Mouse (Mus musculus) MEL (cell line): Measurements from ENCODE around the gene Gata2. TPM values are rescaled to one million over a fixed set of nuclear protein-coding genes. Genes with fewer than 3 reads are reported as not detected.

Experiments
- DNase-seq: peaks from one replicate; pipeline ENCODE4 v3.0.0; 2011; ENCODE audit warnings: low read depth, low spot score
- H3K27ac ChIP-seq: 2 replicates; pipeline ENCODE4 v1.5.1; 2012; ENCODE audit warnings: low read depth, mild to moderate bottlenecking, control low read depth, low read length, moderate library complexity; ENCODE audit not compliant: control insufficient read depth
- H3K27me3 ChIP-seq, 2 experiments: fragments of 150-350 bp in 1 of 2; sonication (generic) in 1 of 2; 2 replicates each; pipeline ENCODE4 v1.6.1; 2012; ENCODE audit warnings: low read length in 2 of 2, mild to moderate bottlenecking in 2 of 2, improper control_type of control experiment in 1 of 2, moderate library complexity in 1 of 2; ENCODE audit not compliant: insufficient read depth in 2 of 2, control insufficient read depth in 1 of 2
- H3K36me3 ChIP-seq, 2 experiments: 2 replicates each; pipeline ENCODE4 v1.6.1; 2012 to 2014; ENCODE audit warnings: low read length in 2 of 2, improper control_type of control experiment in 1 of 2, inconsistent platforms in 1 of 2, mild to moderate bottlenecking in 1 of 2; ENCODE audit not compliant: insufficient read depth in 2 of 2, control insufficient read depth in 1 of 2
- H3K4me1 ChIP-seq, 2 experiments: fragments of 150-350 bp in 1 of 2; sonication (generic) in 1 of 2; 2 replicates each; pipeline ENCODE4 v1.6.1; 2012; ENCODE audit warnings: low read length in 2 of 2, improper control_type of control experiment in 1 of 2, mild to moderate bottlenecking in 1 of 2; ENCODE audit not compliant: insufficient read depth in 2 of 2, control insufficient read depth in 1 of 2
- H3K4me3 ChIP-seq, 2 experiments: fragments of 150-350 bp in 1 of 2; sonication (generic) in 1 of 2; 2 replicates each; pipeline ENCODE4 v1.5.1; 2012; ENCODE audit warnings: low read depth in 2 of 2, low read length in 2 of 2, mild to moderate bottlenecking in 2 of 2, moderate library complexity in 2 of 2, control low read depth in 1 of 2, improper control_type of control experiment in 1 of 2; ENCODE audit not compliant: control insufficient read depth in 1 of 2, insufficient read depth in 1 of 2
- H3K79me2 ChIP-seq: 2 replicates; pipeline ENCODE4 v1.6.1; 2012; ENCODE audit warnings: mild to moderate bottlenecking, low read length, moderate library complexity; ENCODE audit not compliant: control insufficient read depth, poor library complexity, insufficient read depth
- H3K9ac ChIP-seq: 2 replicates; pipeline ENCODE4 v1.6.1; 2012; ENCODE audit warnings: low read depth, mild to moderate bottlenecking, control low read depth, low read length, moderate library complexity; ENCODE audit not compliant: control insufficient read depth, poor library complexity, severe bottlenecking
- H3K9me3 ChIP-seq: fragments of 150-350 bp; sonication (generic); replicated peaks from 2 replicates; pipeline ENCODE4 v1.6.1; 2012; ENCODE audit warnings: mild to moderate bottlenecking, low read length, improper control_type of control experiment, moderate library complexity; ENCODE audit not compliant: insufficient read depth
- CHD1 ChIP-seq: IDR thresholded peaks from 2 replicates; pipeline ENCODE4 v1.6.1; 2012; ENCODE audit warnings: low read depth, mild to moderate bottlenecking, inconsistent platforms, low read length, improper control_type of control experiment
- CHD2 ChIP-seq: IDR thresholded peaks from 2 replicates; pipeline ENCODE4 v1.6.1; 2011; ENCODE audit warnings: low read length, improper control_type of control experiment
- JUND ChIP-seq: IDR thresholded peaks from 2 replicates; pipeline ENCODE4 v1.6.1; 2011; ENCODE audit warnings: low read depth, mild to moderate bottlenecking, improper control_type of control experiment, low read length
- KAT2A ChIP-seq: conservative IDR thresholded peaks from 2 replicates; pipeline ENCODE4 v1.6.1; 2012; ENCODE audit warnings: low read depth, low read length, improper control_type of control experiment, inconsistent platforms
- MAX ChIP-seq: IDR thresholded peaks from 2 replicates; pipeline ENCODE4 v1.6.1; 2011; ENCODE audit warnings: low read length, improper control_type of control experiment
- MAZ ChIP-seq: IDR thresholded peaks from 2 replicates; pipeline ENCODE4 v1.6.1; 2012; ENCODE audit warnings: low read depth, mild to moderate bottlenecking, inconsistent platforms, low read length, improper control_type of control experiment
- MEF2A ChIP-seq: IDR thresholded peaks from 2 replicates; pipeline ENCODE4 v1.6.1; 2014; ENCODE audit warnings: low read depth, mild to moderate bottlenecking, inconsistent platforms, low read length, improper control_type of control experiment; ENCODE audit not compliant: poor library complexity, insufficient replicate concordance, severe bottlenecking; ENCODE audit errors: extremely low read depth
- MYC ChIP-seq: IDR thresholded peaks from 2 replicates; pipeline ENCODE4 v1.6.1; 2011; ENCODE audit warnings: low read depth, mild to moderate bottlenecking, low read length, improper control_type of control experiment, moderate library complexity
- NRF1 ChIP-seq: IDR thresholded peaks from 2 replicates; pipeline ENCODE4 v1.6.1; 2014; ENCODE audit warnings: low read depth, mild to moderate bottlenecking, inconsistent platforms, low read length, improper control_type of control experiment, moderate library complexity; ENCODE audit not compliant: poor library complexity, insufficient read depth, severe bottlenecking
- RAD21 ChIP-seq: IDR thresholded peaks from 2 replicates; pipeline ENCODE4 v1.6.1; 2011; ENCODE audit warnings: mild to moderate bottlenecking, low read depth, low read length, improper control_type of control experiment
- SIN3A ChIP-seq: IDR thresholded peaks from 2 replicates; pipeline ENCODE4 v1.6.1; 2012; ENCODE audit warnings: low read length, improper control_type of control experiment, inconsistent platforms
- UBTF ChIP-seq: IDR thresholded peaks from 2 replicates; pipeline ENCODE4 v1.6.1; 2012; ENCODE audit warnings: low read depth, mild to moderate bottlenecking, inconsistent platforms, low read length, improper control_type of control experiment, moderate library complexity, borderline replicate concordance; ENCODE audit not compliant: insufficient read depth
- USF2 ChIP-seq, 2 experiments: IDR thresholded peaks; 2 replicates each; pipeline ENCODE4 v1.6.1; 2011 to 2012; ENCODE audit warnings: improper control_type of control experiment in 2 of 2, low read length in 2 of 2, borderline replicate concordance in 1 of 2, inconsistent platforms in 1 of 2, low read depth in 1 of 2, mild to moderate bottlenecking in 1 of 2; ENCODE audit not compliant: insufficient read depth in 1 of 2
- polyA plus RNA-seq, 2 experiments: library from polyadenylated mRNA; stranded (reverse) in 1 of 2; unstranded in 1 of 2; fragments of >175 nt in 1 of 2; fragments of >200 nt in 1 of 2; gene quantifications; 2 replicates each; pipeline versions ENCODE4 v1.2.1 to v1.2.4; 2012; ENCODE audit warnings: low replicate concordance in 2 of 2, low read depth in 1 of 2; ENCODE audit not compliant: insufficient read length in 2 of 2, insufficient read depth in 1 of 2, missing spikeins in 1 of 2
- total RNA-seq: library from RNA; depleted of rRNA; stranded (reverse); fragments of 300-350 nt; gene quantifications from 2 replicates; pipeline ENCODE4 v1.2.3, GENCODE M21; 2012

Gata2 gene
- total and polyA plus RNA-seq, 3 experiments: 7.7 to 12.4 TPM; not detected in 1

DNA sequence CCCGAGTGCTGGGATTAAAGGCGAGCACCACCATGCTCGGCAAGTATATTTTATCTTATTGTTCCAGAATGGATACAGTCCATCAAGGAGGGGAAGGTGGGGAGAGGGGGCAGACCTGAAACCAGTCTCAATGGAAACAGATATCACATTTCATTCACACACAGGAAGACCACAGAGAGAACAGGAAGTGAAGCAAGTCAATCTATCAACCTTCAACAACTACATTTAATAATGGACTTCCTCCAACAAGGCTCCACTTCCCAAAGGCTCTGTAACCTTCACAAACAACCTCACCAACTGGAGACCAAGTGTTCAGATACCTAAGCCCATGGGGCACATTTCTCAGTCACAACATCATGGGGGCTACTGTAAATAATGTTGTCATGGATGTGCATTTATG, 19.5 kb upstream of the Gata2 start (continued):
- no peak for TF ChIP-seq RAD21

DNA sequence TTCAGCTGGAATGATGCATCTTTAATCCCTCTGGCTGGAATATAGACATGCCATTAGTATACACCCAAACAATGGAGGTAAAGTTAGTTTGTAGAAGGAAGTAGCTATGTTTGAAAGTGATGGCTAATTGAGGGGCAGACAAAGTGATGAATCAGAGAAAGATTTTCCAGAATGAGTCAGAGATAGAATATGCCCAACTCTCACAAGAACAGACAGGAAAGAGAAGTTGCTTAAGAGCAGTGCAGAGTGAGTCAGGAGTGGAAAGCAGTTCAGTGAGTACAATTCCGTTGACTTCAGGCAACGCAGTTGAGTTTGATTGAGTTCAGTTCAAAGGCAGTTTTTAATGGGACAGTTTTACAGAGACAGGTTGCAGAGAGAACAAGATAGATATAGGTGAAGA, 19.0 kb upstream of the Gata2 start:
- Histone ChIP-seq H3K36me3 (peaks cover 0 to 2% of the 10 kb centered on the region in 2 experiments; a peak in 2 of 4 replicates), H3K4me1 (no peaks in the 10 kb centered on the region), H3K9me3 (no peaks in the 10 kb centered on the region), H3K9ac (no peak overlapping the region), H3K4me3 (no peak overlapping the region), H3K79me2 (no peaks in the 10 kb centered on the region), H3K27ac (no peak overlapping the region)
- no peak for DNase-seq
- no peak for TF ChIP-seq CHD1
- TF ChIP-seq SIN3A: no peak
- no peak for TF ChIP-seq JUND
- TF ChIP-seq MAZ: no peak
- no peak for TF ChIP-seq MEF2A
- no peak for TF ChIP-seq NRF1
- TF ChIP-seq MYC: no peak
- no peak for TF ChIP-seq CHD2
- no peak for TF ChIP-seq MAX
- TF ChIP-seq UBTF: no peak
- TF ChIP-seq USF2 (IDR thresholded peaks at IDR 0.05; ENCODE audit: borderline replicate concordance in 1 of 2, insufficient read depth in 1 of 2, low read depth in 1 of 2, low read length in 2 of 2): no peak
- TF ChIP-seq, all 39 proteins: peak for 0
- no peaks in the 10 kb centered on the region; a peak in 1 of 4 replicates for H3K27me3 ChIP-seq

- Histone ChIP-seq H3K9ac (no peak overlapping the region), H3K4me1 (peaks cover 0 to 9% of the 10 kb centered on the region in 2 experiments; a peak in 1 of 4 replicates), H3K27me3 (no peaks in the 10 kb centered on the region), H3K79me2 (peaks cover 9% of the 10 kb centered on the region), H3K27ac (no peak overlapping the region), H3K36me3 (no peaks in the 10 kb centered on the region; a peak in 1 of 4 replicates), H3K9me3 (no peaks in the 10 kb centered on the region), H3K4me3 (no peak overlapping the region)
- no peak for DNase-seq
- no peak for TF ChIP-seq MAX
- no peak for TF ChIP-seq KAT2A
Measured at GRCm38 (mm10) chr6:88184671-88185070, 9.0 kb upstream of the Gata2 start.
